Mouse (Mus musculus): ENCODE measurements around the gene Cdc5l. TPM values are rescaled to one million over a fixed set of nuclear protein-coding genes. Genes with fewer than 3 reads are reported as not detected.
"Not testable (repeated sequence)": the region's sequence is repeated elsewhere in the genome, so short reads cannot be mapped to it uniquely, and the experiment has no call there.

Cdc5l gene
- polyA plus RNA-seq, 1 experiment from 2014 or later, result 73.1 TPM

GRCm38 (mm10) chr17:45432706-45433398, 685 bp downstream of the Cdc5l start:
- no peaks in the 10 kb centered on the region for H3K27me3 ChIP-seq
- H3K9ac ChIP-seq, result peak overlapping the region; percentile 89
- no peaks in the 10 kb centered on the region for H3K9me3 ChIP-seq
- H3K27ac ChIP-seq (replicated peaks), result peak overlapping the region; percentile 94
- 2% methylated on average over 55 of the region's 62 CpGs for WGBS
- peak overlapping the region; percentile 94 for H3K4me2 ChIP-seq
- peak overlapping the region; percentile 89 for H3K4me3 ChIP-seq
- ATAC-seq (ENCODE audit: low read depth), result peak; percentile 85
- H3K36me3 ChIP-seq, result peaks cover 16% of the 10 kb centered on the region
- peaks cover 29% of the 10 kb centered on the region for H3K4me1 ChIP-seq (replicated peaks)

GRCm38 (mm10) chr17:45432007-45432406, 1.5 kb downstream of the Cdc5l start:
- H3K4me2 ChIP-seq, result peak overlapping the region; percentile 94
- H3K27ac ChIP-seq (replicated peaks), result no peak overlapping the region
- H3K36me3 ChIP-seq, result peaks cover 18% of the 10 kb centered on the region
- H3K9me3 ChIP-seq, result no peaks in the 10 kb centered on the region
- peak overlapping the region; percentile 89 for H3K4me3 ChIP-seq
- peak overlapping the region; percentile 89 for H3K9ac ChIP-seq
- H3K4me1 ChIP-seq (replicated peaks), result peaks cover 29% of the 10 kb centered on the region
- 84% methylated on average over 3 of the region's 3 CpGs for WGBS
- ATAC-seq (ENCODE audit: low read depth), result no peak
- H3K27me3 ChIP-seq, result no peaks in the 10 kb centered on the region

GRCm38 (mm10) chr17:45417387-45417786, 16.1 kb downstream of the Cdc5l start:
- Histone ChIP-seq H3K4me3 (no peak overlapping the region), H3K4me2 (no peak overlapping the region), H3K36me3 (peaks cover 70% of the 10 kb centered on the region), H3K9ac (no peak overlapping the region), H3K27me3 (no peaks in the 10 kb centered on the region), H3K9me3 (no peaks in the 10 kb centered on the region), H3K27ac (replicated peaks) (no peak overlapping the region), H3K4me1 (replicated peaks) (no peaks in the 10 kb centered on the region)
- no peak for ATAC-seq (ENCODE audit: low read depth)
- WGBS, result 81% methylated on average over 2 of the region's 2 CpGs

- WGBS, result 94% methylated on average over 2 of the region's 2 CpGs
- not testable (repeated sequence) for H3K27ac ChIP-seq (replicated peaks); H3K4me2 ChIP-seq; H3K4me3 ChIP-seq; H3K9ac ChIP-seq; H3K9me3 ChIP-seq; H3K4me1 ChIP-seq (replicated peaks); H3K27me3 ChIP-seq; ATAC-seq (ENCODE audit: low read depth)
- peaks cover 85% of the 10 kb centered on the region for H3K36me3 ChIP-seq
Observed at GRCm38 (mm10) chr17:45411617-45412016, 21.9 kb downstream of the Cdc5l start.

- Histone ChIP-seq H3K4me3 (no peak overlapping the region), H3K27ac (replicated peaks) (no peak overlapping the region), H3K27me3 (no peaks in the 10 kb centered on the region), H3K9ac (no peak overlapping the region), H3K9me3 (no peaks in the 10 kb centered on the region), H3K36me3 (peaks cover 84% of the 10 kb centered on the region), H3K4me1 (replicated peaks) (no peaks in the 10 kb centered on the region), H3K4me2 (no peak overlapping the region)
- ATAC-seq (ENCODE audit: low read depth), result no peak
- WGBS, result 96% methylated on average over 2 of the region's 2 CpGs
Observed at GRCm38 (mm10) chr17:45408719-45409118, 24.8 kb downstream of the Cdc5l start.

- Histone ChIP-seq H3K27me3 (no peaks in the 10 kb centered on the region), H3K4me2 (no peak overlapping the region), H3K27ac (replicated peaks) (no peak overlapping the region), H3K4me3 (no peak overlapping the region), H3K36me3 (peaks cover 72% of the 10 kb centered on the region), H3K9me3 (no peaks in the 10 kb centered on the region), H3K9ac (no peak overlapping the region), H3K4me1 (replicated peaks) (peaks cover 4% of the 10 kb centered on the region; the same call in 1 of the 2 replicates)
- no peak for ATAC-seq (ENCODE audit: low read depth)
- WGBS, result 97% methylated on average over 10 of the region's 10 CpGs
Observed at GRCm38 (mm10) chr17:45406281-45406680, 27.3 kb downstream of the Cdc5l start.

DNA sequence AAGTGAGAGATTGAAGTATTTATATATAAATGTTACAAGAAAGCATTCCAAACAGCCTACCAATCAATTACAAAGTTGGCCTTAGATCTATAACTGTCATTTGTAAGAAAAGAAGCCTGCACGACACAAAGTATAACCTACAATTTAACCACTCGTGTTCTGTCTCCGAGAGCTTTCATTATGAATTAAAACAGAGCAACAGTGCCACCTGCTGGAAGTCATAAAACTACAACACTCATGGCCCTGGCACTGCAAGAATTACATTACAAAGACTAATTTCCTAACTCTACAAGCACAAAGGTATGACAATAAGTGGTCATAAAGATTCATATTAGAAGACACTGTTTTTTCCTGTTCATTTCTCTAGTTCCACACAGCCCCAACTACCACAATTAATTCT, 30.3 kb downstream of the Cdc5l start:
- Histone ChIP-seq H3K9ac (no peak overlapping the region), H3K27me3 (no peaks in the 10 kb centered on the region), H3K4me2 (no peak overlapping the region), H3K27ac (replicated peaks) (no peak overlapping the region), H3K9me3 (no peaks in the 10 kb centered on the region), H3K4me1 (replicated peaks) (peaks cover 15% of the 10 kb centered on the region), H3K36me3 (peaks cover 51% of the 10 kb centered on the region), H3K4me3 (no peak overlapping the region)
- 0 out of 2 replicates have a peak, but pooled peaks have one; percentile 15 for ATAC-seq (ENCODE audit: low read depth)
- WGBS, result 19% methylated on average over 3 of the region's 3 CpGs

DNA sequence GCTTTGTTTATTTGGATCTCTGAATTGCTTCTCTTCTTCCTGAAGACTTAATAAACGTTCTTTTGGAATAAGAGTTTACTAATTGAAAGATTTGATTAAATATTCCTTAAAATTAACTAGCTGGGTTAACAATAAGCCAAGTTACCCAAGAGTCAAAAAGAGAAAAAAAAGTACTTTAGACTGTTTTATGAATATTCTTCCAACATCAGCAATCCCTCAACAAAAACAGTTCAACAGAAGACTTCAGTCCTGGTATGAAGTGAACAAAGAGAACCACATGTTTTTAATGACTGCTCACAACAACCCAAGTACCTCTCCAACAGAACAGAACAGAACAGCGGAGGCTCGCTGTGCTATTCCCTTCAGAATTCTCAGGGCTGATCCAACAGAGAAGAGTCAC, 30.9 kb downstream of the Cdc5l start:
- no peak for ATAC-seq (ENCODE audit: low read depth)
- 72% methylated on average over 3 of the region's 3 CpGs for WGBS
- Histone ChIP-seq H3K9ac (no peak overlapping the region), H3K27me3 (no peaks in the 10 kb centered on the region), H3K4me3 (no peak overlapping the region), H3K9me3 (no peaks in the 10 kb centered on the region), H3K27ac (replicated peaks) (no peak overlapping the region), H3K36me3 (peaks cover 52% of the 10 kb centered on the region), H3K4me1 (replicated peaks) (peaks cover 15% of the 10 kb centered on the region), H3K4me2 (no peak overlapping the region)

DNA sequence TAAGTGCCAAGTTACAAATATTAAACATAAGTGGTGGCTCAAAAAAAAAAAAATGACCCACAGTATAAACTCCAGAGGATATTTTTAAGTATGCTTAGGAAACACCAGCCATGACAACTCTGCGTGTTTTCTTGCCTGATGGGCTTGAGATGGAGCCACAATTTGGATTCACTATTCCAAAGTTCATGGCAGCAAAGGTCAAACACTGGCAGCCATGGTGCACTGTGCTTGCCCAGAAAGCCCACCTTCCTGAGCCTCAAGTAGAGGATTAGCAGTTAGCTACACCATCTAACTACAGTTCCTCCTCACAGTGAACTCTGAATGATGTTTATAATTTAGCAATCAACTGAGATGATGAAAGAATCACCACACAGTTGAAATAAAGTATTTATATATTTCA, 31.4 kb downstream of the Cdc5l start:
- peaks cover 15% of the 10 kb centered on the region for H3K4me1 ChIP-seq (replicated peaks)
- WGBS, result 89% methylated on average over 1 of the region's 1 CpGs
- ATAC-seq (ENCODE audit: low read depth), result no peak

GRCm38 (mm10) chr17:45401126-45401905, 32.2 kb downstream of the Cdc5l start:
- Histone ChIP-seq H3K4me2 (no peak overlapping the region), H3K9me3 (no peaks in the 10 kb centered on the region), H3K9ac (no peak overlapping the region), H3K27ac (replicated peaks) (no peak overlapping the region), H3K27me3 (no peaks in the 10 kb centered on the region), H3K36me3 (peaks cover 40% of the 10 kb centered on the region), H3K4me3 (no peak overlapping the region), H3K4me1 (replicated peaks) (peaks cover 15% of the 10 kb centered on the region)
- WGBS, result 94% methylated on average over 5 of the region's 5 CpGs
- ATAC-seq (ENCODE audit: low read depth), result no peak

More for the DNA sequence above, 31.4 kb downstream of the Cdc5l start:
- Histone ChIP-seq H3K9ac (no peak overlapping the region), H3K36me3 (peaks cover 47% of the 10 kb centered on the region), H3K4me2 (no peak overlapping the region), H3K4me3 (no peak overlapping the region), H3K27me3 (no peaks in the 10 kb centered on the region), H3K9me3 (no peaks in the 10 kb centered on the region), H3K27ac (replicated peaks) (no peak overlapping the region)

DNA sequence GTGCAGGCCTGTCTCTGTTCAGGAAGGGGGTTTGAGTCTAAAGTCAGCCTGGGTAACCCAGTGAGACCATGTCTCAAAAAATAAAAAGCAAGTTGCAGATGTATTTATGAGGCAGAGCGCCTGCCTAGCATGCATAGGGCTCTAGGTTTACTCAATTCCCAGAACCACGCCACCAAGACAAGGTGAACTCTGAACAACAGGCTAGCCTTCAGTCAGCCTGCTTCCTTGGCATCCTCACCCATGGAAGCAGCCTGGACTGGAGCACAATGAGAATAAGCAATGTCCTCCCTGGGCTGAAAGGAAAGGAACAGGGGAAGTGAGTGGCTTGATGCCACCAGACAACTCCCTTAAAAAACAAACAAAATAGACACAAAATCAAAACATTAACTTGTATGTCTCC, 35.5 kb downstream of the Cdc5l start:
- H3K4me2 ChIP-seq, result no peak overlapping the region
- H3K4me3 ChIP-seq, result no peak overlapping the region
- peaks cover 20% of the 10 kb centered on the region for H3K4me1 ChIP-seq (replicated peaks)
- WGBS, result 100% methylated on average over 2 of the region's 2 CpGs
- H3K27me3 ChIP-seq, result no peaks in the 10 kb centered on the region
- no peak for ATAC-seq (ENCODE audit: low read depth)
- no peak overlapping the region for H3K27ac ChIP-seq (replicated peaks)
- peaks cover 22% of the 10 kb centered on the region; the same call in 1 of the 2 replicates for H3K36me3 ChIP-seq
- no peak overlapping the region for H3K9ac ChIP-seq
- no peaks in the 10 kb centered on the region for H3K9me3 ChIP-seq

DNA sequence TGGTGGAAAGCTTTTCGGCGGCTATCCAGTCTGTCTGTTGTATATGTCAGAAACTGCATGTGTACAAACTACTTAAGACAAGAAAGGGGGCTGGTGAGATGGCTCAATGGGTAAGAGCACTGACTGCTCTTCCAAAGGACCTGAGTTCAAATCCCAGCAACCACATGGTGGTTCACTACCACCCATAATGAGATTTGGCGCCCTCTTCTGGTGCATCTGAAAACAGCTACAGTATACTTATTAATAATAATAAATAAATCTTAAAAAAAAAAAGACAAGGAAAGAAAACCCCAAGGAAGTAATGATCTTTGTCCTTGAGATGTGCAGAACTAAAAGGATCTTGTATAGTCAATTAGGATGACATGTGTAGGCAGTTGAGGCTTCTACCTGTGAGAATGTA, 36.0 kb downstream of the Cdc5l start:
- peaks cover 26% of the 10 kb centered on the region for H3K36me3 ChIP-seq
- H3K9ac ChIP-seq, result no peak overlapping the region
- H3K27ac ChIP-seq (replicated peaks), result no peak overlapping the region
- no peak overlapping the region for H3K4me3 ChIP-seq
- H3K9me3 ChIP-seq, result no peaks in the 10 kb centered on the region
- no peak overlapping the region for H3K4me2 ChIP-seq
- peaks cover 17% of the 10 kb centered on the region for H3K4me1 ChIP-seq (replicated peaks)
- no peaks in the 10 kb centered on the region for H3K27me3 ChIP-seq
- ATAC-seq (ENCODE audit: low read depth), result no peak
- WGBS, result 74% methylated on average over 3 of the region's 3 CpGs

Data from neural tube, embryonic 13.5 days (tissue).